Mouse (Mus musculus): ENCODE data around the gene Cfap20. TPM values are rescaled to one million over a fixed set of nuclear protein-coding genes. Genes with fewer than 3 reads are reported as not detected.

Cfap20 gene
- polyA plus RNA-seq, 1 experiment from 2014 or later, result 130 TPM

DNA sequence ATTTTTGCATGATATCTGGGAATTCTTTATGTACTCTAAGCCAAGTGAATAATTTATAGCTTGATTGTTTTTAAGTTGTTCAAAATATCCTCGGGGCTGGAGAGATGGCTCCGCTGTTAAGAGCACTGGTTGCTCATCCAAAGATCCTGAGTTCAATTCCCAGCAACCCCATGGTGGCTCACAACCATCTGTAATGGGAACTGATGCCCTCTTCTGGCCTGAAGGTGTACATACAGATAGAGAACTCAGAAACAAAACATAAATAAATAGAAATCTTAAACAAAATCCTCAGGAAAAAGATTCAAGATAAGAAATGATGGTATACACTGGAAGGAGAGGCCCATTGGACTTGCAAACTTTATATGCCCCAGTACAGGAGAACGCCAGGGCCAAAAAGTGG is 1.3 kb upstream of the Cfap20 start:
- no peaks in the 10 kb centered on the region for H3K36me3 ChIP-seq
- no peak overlapping the region for H3K9ac ChIP-seq
- H3K4me3 ChIP-seq, result no peak overlapping the region
- no peak overlapping the region for H3K4me2 ChIP-seq (replicated peaks)
- H3K9me3 ChIP-seq (replicated peaks), result no peaks in the 10 kb centered on the region
- H3K4me1 ChIP-seq, result peaks cover 28% of the 10 kb centered on the region
- no peaks in the 10 kb centered on the region for H3K27me3 ChIP-seq
- ATAC-seq (ENCODE audit: low FRiP score), result no peak
- no peak overlapping the region for H3K27ac ChIP-seq
- 87% methylated on average over 3 of the region's 3 CpGs for WGBS

DNA sequence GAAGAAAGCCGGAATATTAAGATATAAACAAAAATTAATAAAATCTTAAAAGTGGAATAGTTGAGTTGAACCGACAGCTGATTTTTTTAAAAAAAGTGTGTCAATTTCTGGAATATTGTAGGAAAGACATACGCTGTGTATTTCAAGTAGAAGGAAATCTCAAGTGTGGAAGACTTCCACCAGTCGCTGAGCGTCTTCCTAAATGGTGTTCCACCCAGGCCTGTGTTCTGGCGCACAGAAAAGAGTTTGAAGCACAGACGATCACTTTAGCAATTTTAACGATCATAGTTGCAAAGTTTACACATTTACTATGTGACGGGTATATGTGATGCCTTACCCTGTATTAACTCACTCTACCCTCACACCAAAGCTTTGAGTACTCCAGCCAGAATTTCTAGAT is 802 bp upstream of the Cfap20 start:
- Histone ChIP-seq H3K9ac (no peak overlapping the region), H3K4me3 (no peak overlapping the region), H3K27ac (no peak overlapping the region), H3K4me1 (peaks cover 32% of the 10 kb centered on the region), H3K36me3 (no peaks in the 10 kb centered on the region), H3K4me2 (replicated peaks) (peak overlapping the region; percentile 43), H3K9me3 (replicated peaks) (no peaks in the 10 kb centered on the region), H3K27me3 (no peaks in the 10 kb centered on the region)
- 96% methylated on average over 9 of the region's 9 CpGs for WGBS
- ATAC-seq (ENCODE audit: low FRiP score), result no peak

DNA sequence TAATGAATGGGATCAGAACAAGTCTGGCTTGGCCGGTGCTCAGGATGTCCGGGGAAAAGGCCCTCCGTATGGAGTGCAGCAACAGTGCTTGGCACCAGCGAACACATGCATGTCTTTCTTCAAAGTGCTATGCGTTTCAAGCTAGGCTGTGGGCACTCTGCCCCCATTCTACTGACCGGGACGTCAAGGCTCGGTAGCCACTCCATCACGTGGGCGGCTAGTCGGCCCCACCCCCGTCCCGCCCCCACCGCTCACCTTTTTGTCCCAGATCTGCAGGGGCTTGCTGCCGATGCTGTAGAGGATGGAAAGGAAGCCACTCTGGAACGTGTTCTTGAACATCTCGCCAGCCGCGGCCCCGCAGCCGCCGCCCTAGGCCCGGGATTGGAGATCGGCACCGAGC is 436 bp downstream of the Cfap20 start:
- H3K9me3 ChIP-seq (replicated peaks), result no peaks in the 10 kb centered on the region
- WGBS, result under 1% methylated on average over 25 of the region's 25 CpGs
- peak overlapping the region; percentile 90 for H3K4me3 ChIP-seq
- H3K4me2 ChIP-seq (replicated peaks), result peak overlapping the region; percentile 89
- H3K27me3 ChIP-seq, result no peaks in the 10 kb centered on the region
- H3K36me3 ChIP-seq, result no peaks in the 10 kb centered on the region
- peak overlapping the region; percentile 93 for H3K9ac ChIP-seq
- peak; percentile 41 for ATAC-seq (ENCODE audit: low FRiP score)
- H3K27ac ChIP-seq, result peak overlapping the region; percentile 91
- peaks cover 45% of the 10 kb centered on the region for H3K4me1 ChIP-seq

DNA sequence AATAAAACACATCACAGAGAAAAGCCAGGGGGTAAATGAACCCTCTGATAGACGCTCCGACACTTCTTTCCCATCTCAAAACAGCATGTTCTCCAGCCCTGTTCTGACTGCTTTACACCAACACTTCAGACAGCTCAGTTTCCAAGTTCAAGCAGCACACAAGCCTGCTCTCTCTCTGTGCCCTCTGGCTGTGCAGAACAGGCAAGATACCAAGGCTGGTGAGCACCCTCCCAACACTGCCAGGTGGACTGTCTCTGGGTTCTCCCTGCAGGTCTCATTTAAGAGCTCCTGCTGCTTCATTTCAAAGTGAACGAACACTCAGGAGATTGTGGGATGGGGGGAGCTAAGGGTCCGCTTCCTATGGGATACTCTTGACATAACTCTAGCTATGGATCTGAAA is 1.5 kb downstream of the Cfap20 start:
- H3K4me2 ChIP-seq (replicated peaks), result peak overlapping the region; percentile 89
- ATAC-seq (ENCODE audit: low FRiP score), result no peak
- H3K4me1 ChIP-seq, result peaks cover 54% of the 10 kb centered on the region
- WGBS, result 77% methylated on average over 4 of the region's 4 CpGs
- H3K36me3 ChIP-seq, result no peaks in the 10 kb centered on the region
- H3K9me3 ChIP-seq (replicated peaks), result no peaks in the 10 kb centered on the region
- no peak overlapping the region for H3K27ac ChIP-seq
- peak overlapping the region; percentile 90 for H3K4me3 ChIP-seq
- H3K27me3 ChIP-seq, result no peaks in the 10 kb centered on the region
- H3K9ac ChIP-seq, result peak overlapping the region; percentile 93

GRCm38 (mm10) chr8:95432471-95432870 is 2.2 kb downstream of the Cfap20 start:
- peak overlapping the region; percentile 89 for H3K4me2 ChIP-seq (replicated peaks)
- WGBS, result 82% methylated on average over 3 of the region's 3 CpGs

DNA sequence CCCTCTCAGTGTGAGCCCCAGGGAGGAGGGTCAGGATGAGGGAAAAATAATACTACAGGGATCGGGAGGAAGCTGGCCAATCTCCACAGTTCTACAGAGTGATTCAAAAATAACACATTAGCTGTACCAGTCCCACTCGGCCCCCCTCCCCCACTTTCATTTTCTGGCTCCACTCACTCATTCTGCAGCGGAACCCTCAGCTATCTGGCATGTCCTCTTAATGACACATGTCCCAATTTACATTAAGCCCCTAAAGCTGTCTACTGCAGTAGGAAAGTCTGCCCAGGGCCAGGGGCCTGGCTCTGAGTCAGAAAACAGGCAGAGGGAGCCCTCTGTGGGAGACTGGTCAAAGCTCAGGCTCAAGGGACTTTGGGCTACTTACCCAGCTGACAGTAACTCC is 4.7 kb downstream of the Cfap20 start:
- Histone ChIP-seq H3K4me1 (peaks cover 70% of the 10 kb centered on the region), H3K27me3 (no peaks in the 10 kb centered on the region), H3K4me2 (replicated peaks) (peak overlapping the region; percentile 34), H3K4me3 (no peak overlapping the region), H3K9me3 (replicated peaks) (no peaks in the 10 kb centered on the region), H3K36me3 (no peaks in the 10 kb centered on the region), H3K9ac (no peak overlapping the region; the same call in 1 of the 2 replicates), H3K27ac (peak overlapping the region; percentile 81)
- WGBS, result 16% methylated on average over 3 of the region's 3 CpGs
- peak; percentile 47 for ATAC-seq (ENCODE audit: low FRiP score)

More at GRCm38 (mm10) chr8:95432471-95432870, 2.2 kb downstream of the Cfap20 start:
- H3K9ac ChIP-seq, result no peak overlapping the region
- H3K4me3 ChIP-seq, result no peak overlapping the region
- H3K27me3 ChIP-seq, result no peaks in the 10 kb centered on the region
- ATAC-seq (ENCODE audit: low FRiP score), result no peak
- no peaks in the 10 kb centered on the region for H3K9me3 ChIP-seq (replicated peaks)
- no peaks in the 10 kb centered on the region for H3K36me3 ChIP-seq
- no peak overlapping the region for H3K27ac ChIP-seq
- peaks cover 60% of the 10 kb centered on the region for H3K4me1 ChIP-seq

GRCm38 (mm10) chr8:95427594-95428535 is 6.8 kb downstream of the Cfap20 start:
- peaks cover 58% of the 10 kb centered on the region for H3K4me1 ChIP-seq
- H3K4me2 ChIP-seq (replicated peaks), result peak overlapping the region; percentile 24
- peak overlapping the region; percentile 81 for H3K27ac ChIP-seq
- H3K4me3 ChIP-seq, result no peak overlapping the region
- no peaks in the 10 kb centered on the region for H3K9me3 ChIP-seq (replicated peaks)
- no peaks in the 10 kb centered on the region for H3K27me3 ChIP-seq
- peak; percentile 58 for ATAC-seq (ENCODE audit: low FRiP score)
- WGBS, result 42% methylated on average over 12 of the region's 12 CpGs
- H3K9ac ChIP-seq, result peak overlapping the region; percentile 27; the same call in 1 of the 2 replicates
- 0 out of 2 replicates have a peak, but pooled peaks cover 1% of the 10 kb centered on the region for H3K36me3 ChIP-seq

DNA sequence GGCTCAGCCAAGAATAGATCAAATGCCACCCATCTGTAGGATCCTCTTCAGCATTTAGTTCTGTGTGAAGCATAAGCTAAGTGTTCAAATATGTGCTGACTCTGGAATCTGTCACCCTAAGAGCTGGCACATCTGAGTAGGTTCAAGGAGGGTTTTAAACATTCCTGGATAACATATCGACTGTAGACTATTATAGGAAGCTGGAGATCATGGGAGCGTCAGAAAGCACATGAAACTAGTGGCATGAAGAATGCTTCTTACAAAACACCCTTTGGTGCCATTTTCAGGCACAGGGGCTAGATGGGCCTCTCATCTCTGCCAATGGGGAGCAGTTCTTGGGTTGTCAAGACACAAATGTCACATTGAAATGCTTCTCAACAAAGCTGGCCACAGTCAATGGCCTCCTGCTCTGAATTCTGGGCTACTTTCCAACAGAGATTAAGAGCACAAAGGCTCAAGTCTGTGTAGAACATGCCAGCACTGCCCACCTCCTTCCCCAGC is 7.8 kb downstream of the Cfap20 start:
- Histone ChIP-seq H3K9me3 (replicated peaks) (no peaks in the 10 kb centered on the region), H3K4me1 (peaks cover 48% of the 10 kb centered on the region), H3K9ac (no peak overlapping the region), H3K27me3 (no peaks in the 10 kb centered on the region), H3K36me3 (peaks cover 11% of the 10 kb centered on the region), H3K4me3 (no peak overlapping the region), H3K4me2 (replicated peaks) (no peak overlapping the region), H3K27ac (peak overlapping the region; percentile 81)
- ATAC-seq (ENCODE audit: low FRiP score), result peak; percentile 73
- WGBS, result 71% methylated on average over 2 of the region's 2 CpGs

DNA sequence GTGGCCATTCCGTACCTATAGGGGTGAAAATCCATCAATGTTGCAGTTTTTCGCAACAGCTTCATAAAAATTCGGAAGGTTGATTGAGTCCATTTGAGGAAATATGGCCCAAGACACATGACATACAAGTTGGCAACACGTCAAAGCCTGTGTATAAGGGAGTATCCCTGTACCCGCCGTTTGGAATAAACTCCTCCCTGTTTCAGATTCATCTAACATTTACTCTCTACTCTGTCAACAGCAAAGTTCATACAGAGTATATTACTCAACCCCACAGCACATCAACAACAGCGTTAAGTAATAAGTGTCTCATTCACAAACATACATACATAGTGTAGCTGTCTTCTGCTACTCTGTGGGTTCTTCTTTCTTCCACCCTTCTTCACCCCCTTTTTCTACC is 10.0 kb downstream of the Cfap20 start:
- H3K4me1 ChIP-seq, result peaks cover 30% of the 10 kb centered on the region
- no peak overlapping the region for H3K4me3 ChIP-seq
- no peak overlapping the region for H3K9ac ChIP-seq
- WGBS, result 95% methylated on average over 7 of the region's 7 CpGs
- H3K36me3 ChIP-seq, result peaks cover 32% of the 10 kb centered on the region
- ATAC-seq (ENCODE audit: low FRiP score), result no peak
- no peaks in the 10 kb centered on the region for H3K9me3 ChIP-seq (replicated peaks)
- no peaks in the 10 kb centered on the region for H3K27me3 ChIP-seq
- no peak overlapping the region for H3K4me2 ChIP-seq (replicated peaks)
- no peak overlapping the region for H3K27ac ChIP-seq

DNA sequence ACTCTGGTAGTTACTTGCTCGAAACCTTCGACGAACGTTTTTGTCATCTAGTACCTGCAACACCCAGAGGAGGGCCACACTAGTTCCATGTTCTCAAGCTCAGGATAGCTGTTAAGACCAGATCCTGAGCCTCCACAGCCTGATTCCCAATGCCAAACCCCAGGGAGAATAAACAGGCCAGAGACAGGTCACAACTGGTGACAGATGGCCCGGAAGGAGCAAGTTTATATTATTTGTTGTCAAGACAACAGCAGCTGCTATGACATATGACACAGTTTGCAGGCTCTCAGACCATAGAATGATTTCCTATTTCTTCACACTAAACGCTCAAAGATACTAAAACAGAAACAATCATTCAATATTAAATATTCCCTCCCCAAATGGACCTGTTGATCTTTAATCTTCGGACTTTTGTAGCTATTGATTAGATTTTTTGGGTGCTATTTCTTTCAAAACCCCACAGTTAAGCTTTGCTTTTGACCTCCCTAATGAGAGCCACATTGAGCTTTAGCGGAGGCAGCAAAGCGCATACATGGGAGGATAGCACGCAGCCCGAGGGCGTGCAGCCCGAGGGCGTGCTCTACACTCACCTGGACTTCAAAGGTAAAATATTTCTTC is 12.4 kb downstream of the Cfap20 start:
- H3K36me3 ChIP-seq, result peaks cover 40% of the 10 kb centered on the region
- 93% methylated on average over 14 of the region's 14 CpGs for WGBS
- H3K4me3 ChIP-seq, result no peak overlapping the region
- ATAC-seq (ENCODE audit: low FRiP score), result no peak
- H3K9me3 ChIP-seq (replicated peaks), result no peaks in the 10 kb centered on the region
- no peak overlapping the region for H3K4me2 ChIP-seq (replicated peaks)
- H3K27ac ChIP-seq, result no peak overlapping the region
- no peak overlapping the region for H3K9ac ChIP-seq
- H3K4me1 ChIP-seq, result peaks cover 9% of the 10 kb centered on the region
- no peaks in the 10 kb centered on the region for H3K27me3 ChIP-seq

DNA sequence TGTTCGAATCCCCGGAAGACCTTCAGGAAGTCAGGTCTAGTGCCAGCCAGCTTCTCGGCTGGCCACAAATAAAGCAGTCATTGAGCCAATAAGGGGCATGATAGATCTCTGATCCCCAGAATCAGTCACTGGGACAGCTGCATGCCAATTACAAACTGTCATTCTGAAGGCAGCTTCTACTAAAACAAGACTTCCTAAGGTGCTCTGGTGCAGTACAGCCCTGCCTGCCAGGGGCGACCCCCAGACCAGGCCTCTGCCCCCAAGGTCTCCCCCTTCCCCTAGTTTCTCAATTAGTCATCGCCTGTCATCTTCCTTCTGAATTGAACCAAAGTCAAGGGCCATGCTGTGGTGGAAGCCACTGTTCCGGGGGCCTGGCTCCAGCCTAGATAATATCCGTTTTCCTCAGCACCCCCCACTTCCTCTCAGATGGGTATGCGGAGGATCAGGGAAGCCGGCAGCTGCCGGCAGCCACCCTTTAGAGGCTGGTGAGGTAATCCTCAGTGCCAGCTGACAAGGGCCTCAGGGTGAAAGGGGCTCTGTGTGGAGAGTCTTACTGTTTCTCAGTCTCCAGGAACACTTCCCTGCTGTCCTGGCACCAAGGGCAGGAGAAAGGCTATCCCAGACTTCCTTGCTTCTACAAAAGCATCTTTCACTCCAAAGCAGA is 23.2 kb downstream of the Cfap20 start:
- Histone ChIP-seq H3K36me3 (no peaks in the 10 kb centered on the region), H3K4me3 (no peak overlapping the region), H3K9ac (no peak overlapping the region), H3K27ac (no peak overlapping the region), H3K27me3 (no peaks in the 10 kb centered on the region), H3K9me3 (replicated peaks) (0 out of 2 replicates have a peak, but pooled peaks cover 3% of the 10 kb centered on the region), H3K4me2 (replicated peaks) (no peak overlapping the region), H3K4me1 (peaks cover 5% of the 10 kb centered on the region)
- WGBS, result 52% methylated on average over 10 of the region's 10 CpGs
- no peak for ATAC-seq (ENCODE audit: low FRiP score)

GRCm38 (mm10) chr8:95409518-95409917 is 25.2 kb downstream of the Cfap20 start:
- 0 out of 2 replicates have a peak, but pooled peaks cover 3% of the 10 kb centered on the region for H3K9me3 ChIP-seq (replicated peaks)
- H3K4me2 ChIP-seq (replicated peaks), result no peak overlapping the region
- no peaks in the 10 kb centered on the region for H3K27me3 ChIP-seq
- H3K4me1 ChIP-seq, result peaks cover 5% of the 10 kb centered on the region
- H3K9ac ChIP-seq, result no peak overlapping the region
- H3K27ac ChIP-seq, result no peak overlapping the region
- ATAC-seq (ENCODE audit: low FRiP score), result no peak
- H3K36me3 ChIP-seq, result no peaks in the 10 kb centered on the region
- H3K4me3 ChIP-seq, result no peak overlapping the region
- WGBS, result 80% methylated on average over 5 of the region's 5 CpGs

Data from hindbrain, embryonic 12.5 days (tissue).